Mouse (Mus musculus): ENCODE measurements around the gene Tbl3. TPM values are rescaled to one million over a fixed set of nuclear protein-coding genes. Genes with fewer than 3 reads are reported as not detected.

Tbl3 gene
- polyA plus RNA-seq, 1 experiment, result 24.8 TPM

GRCm38 (mm10) chr17:24686514-24686913 is 20.9 kb downstream of the Tbl3 start:
- Histone ChIP-seq H3K27ac (ENCODE audit: insufficient read depth, low read length) (no peak overlapping the region), H3K4me3 (ENCODE audit: insufficient read depth, low read length) (no peak overlapping the region), H3K4me1 (ENCODE audit: control insufficient read depth, insufficient read depth, low read length) (no peaks in the 10 kb centered on the region)
- TF ChIP-seq POLR2A (IDR thresholded peaks at IDR 0.05; ENCODE audit: low read depth, low read length) (no peak), CTCF (IDR thresholded peaks at IDR 0.05; ENCODE audit: borderline replicate concordance, insufficient read depth, low read length) (no peak)

- Histone ChIP-seq H3K27ac (ENCODE audit: insufficient read depth, low read length) (no peak overlapping the region), H3K4me3 (ENCODE audit: insufficient read depth, low read length) (no peak overlapping the region), H3K4me1 (ENCODE audit: control insufficient read depth, insufficient read depth, low read length) (no peaks in the 10 kb centered on the region)
- TF ChIP-seq POLR2A (IDR thresholded peaks at IDR 0.05; ENCODE audit: low read depth, low read length), result no peak
- TF ChIP-seq CTCF (IDR thresholded peaks at IDR 0.05; ENCODE audit: borderline replicate concordance, insufficient read depth, low read length), result no peak
Observed at GRCm38 (mm10) chr17:24677500-24678080, 29.9 kb downstream of the Tbl3 start.

GRCm38 (mm10) chr17:24676877-24677276 is 30.6 kb downstream of the Tbl3 start:
- TF ChIP-seq POLR2A (IDR thresholded peaks at IDR 0.05; ENCODE audit: low read depth, low read length) (no peak), CTCF (IDR thresholded peaks at IDR 0.05; ENCODE audit: borderline replicate concordance, insufficient read depth, low read length) (no peak)
- Histone ChIP-seq H3K4me1 (ENCODE audit: control insufficient read depth, insufficient read depth, low read length) (peaks cover 4% of the 10 kb centered on the region; the same call in 1 of the 2 replicates), H3K4me3 (ENCODE audit: insufficient read depth, low read length) (no peak overlapping the region), H3K27ac (ENCODE audit: insufficient read depth, low read length) (no peak overlapping the region)

GRCm38 (mm10) chr17:24676187-24676586 is 31.3 kb downstream of the Tbl3 start:
- Histone ChIP-seq H3K4me1 (ENCODE audit: control insufficient read depth, insufficient read depth, low read length) (peaks cover 10% of the 10 kb centered on the region; the same call in 1 of the 2 replicates), H3K4me3 (ENCODE audit: insufficient read depth, low read length) (no peak overlapping the region), H3K27ac (ENCODE audit: insufficient read depth, low read length) (no peak overlapping the region)
- TF ChIP-seq CTCF (IDR thresholded peaks at IDR 0.05; ENCODE audit: borderline replicate concordance, insufficient read depth, low read length) (peak; percentile 44; the same call in 1 of the 2 replicates), POLR2A (IDR thresholded peaks at IDR 0.05; ENCODE audit: low read depth, low read length) (no peak)

GRCm38 (mm10) chr17:24674277-24674676 is 33.2 kb downstream of the Tbl3 start:
- peaks cover 12% of the 10 kb centered on the region; the same call in 1 of the 2 replicates for H3K4me1 ChIP-seq (ENCODE audit: control insufficient read depth, insufficient read depth, low read length)
- no peak for TF ChIP-seq POLR2A (IDR thresholded peaks at IDR 0.05; ENCODE audit: low read depth, low read length)
- TF ChIP-seq CTCF (IDR thresholded peaks at IDR 0.05; ENCODE audit: borderline replicate concordance, insufficient read depth, low read length), result no peak
- no peak overlapping the region for H3K4me3 ChIP-seq (ENCODE audit: insufficient read depth, low read length)
- H3K27ac ChIP-seq (ENCODE audit: insufficient read depth, low read length), result no peak overlapping the region

GRCm38 (mm10) chr17:24672141-24672540 is 35.3 kb downstream of the Tbl3 start:
- Histone ChIP-seq H3K4me3 (ENCODE audit: insufficient read depth, low read length) (peak overlapping the region; percentile 3), H3K4me1 (ENCODE audit: control insufficient read depth, insufficient read depth, low read length) (peaks cover 16% of the 10 kb centered on the region; the same call in 1 of the 2 replicates), H3K27ac (ENCODE audit: insufficient read depth, low read length) (0 out of 2 replicates have a peak overlapping the region, but pooled peaks have one; percentile 2)
- no peak for TF ChIP-seq POLR2A (IDR thresholded peaks at IDR 0.05; ENCODE audit: low read depth, low read length)
- no peak for TF ChIP-seq CTCF (IDR thresholded peaks at IDR 0.05; ENCODE audit: borderline replicate concordance, insufficient read depth, low read length)

- TF ChIP-seq POLR2A (IDR thresholded peaks at IDR 0.05; ENCODE audit: low read depth, low read length) (no peak), CTCF (IDR thresholded peaks at IDR 0.05; ENCODE audit: borderline replicate concordance, insufficient read depth, low read length) (no peak)
- peaks cover 16% of the 10 kb centered on the region; the same call in 1 of the 2 replicates for H3K4me1 ChIP-seq (ENCODE audit: control insufficient read depth, insufficient read depth, low read length)
- H3K27ac ChIP-seq (ENCODE audit: insufficient read depth, low read length), result no peak overlapping the region
- H3K4me3 ChIP-seq (ENCODE audit: insufficient read depth, low read length), result 0 out of 2 replicates have a peak overlapping the region, but pooled peaks have one; percentile 89
Observed at GRCm38 (mm10) chr17:24671346-24671745, 36.1 kb downstream of the Tbl3 start.

- Histone ChIP-seq H3K27ac (ENCODE audit: insufficient read depth, low read length) (0 out of 2 replicates have a peak overlapping the region, but pooled peaks have one; percentile 31), H3K4me3 (ENCODE audit: insufficient read depth, low read length) (peak overlapping the region; percentile 89), H3K4me1 (ENCODE audit: control insufficient read depth, insufficient read depth, low read length) (peaks cover 16% of the 10 kb centered on the region; the same call in 1 of the 2 replicates)
- TF ChIP-seq CTCF (IDR thresholded peaks at IDR 0.05; ENCODE audit: borderline replicate concordance, insufficient read depth, low read length) (no peak), POLR2A (IDR thresholded peaks at IDR 0.05; ENCODE audit: low read depth, low read length) (no peak)
Observed at GRCm38 (mm10) chr17:24670246-24670844, 37.1 kb downstream of the Tbl3 start.

- TF ChIP-seq POLR2A (IDR thresholded peaks at IDR 0.05; ENCODE audit: low read depth, low read length), result peak; percentile 86
- TF ChIP-seq CTCF (IDR thresholded peaks at IDR 0.05; ENCODE audit: borderline replicate concordance, insufficient read depth, low read length), result no peak
- Histone ChIP-seq H3K4me3 (ENCODE audit: insufficient read depth, low read length) (peak within 1 kb of the TSS; percentile 89), H3K4me1 (ENCODE audit: control insufficient read depth, insufficient read depth, low read length) (peaks cover 16% of the 10 kb centered on the region; the same call in 1 of the 2 replicates), H3K27ac (ENCODE audit: insufficient read depth, low read length) (peak within 1 kb of the TSS; percentile 65)
Observed at GRCm38 (mm10) chr17:24669545-24670245, 37.8 kb downstream of the Tbl3 start, which contains the start of gene Zfp598. Zfp598 (plus strand) TSS chr17:24669687.

GRCm38 (mm10) chr17:24669214-24669544 is 38.3 kb downstream of the Tbl3 start:
- Histone ChIP-seq H3K4me1 (ENCODE audit: control insufficient read depth, insufficient read depth, low read length) (peaks cover 16% of the 10 kb centered on the region; the same call in 1 of the 2 replicates), H3K27ac (ENCODE audit: insufficient read depth, low read length) (peak overlapping the region; percentile 65), H3K4me3 (ENCODE audit: insufficient read depth, low read length) (peak overlapping the region; percentile 77)

Measured in embryonic fibroblast, embryonic 13.5 days (primary cell).